Mouse (Mus musculus) hindbrain, embryonic 16.5 days (tissue): ENCODE results near the gene Olfr70. TPM values are rescaled to one million over a fixed set of nuclear protein-coding genes. Genes with fewer than 3 reads are reported as not detected.

Source experiments
- ATAC-seq: fragments of 200-750 bp; cut with Nextera tagmentation; 2 replicates; pipeline ENCODE4 v1.8.0; 2017; ENCODE audit warnings: moderate TSS enrichment, moderate library complexity
- H3K27ac ChIP-seq: fragments of 300-500 bp; sonication (generic); 2 replicates; pipeline ENCODE4 v1.5.1; 2014; ENCODE audit warnings: low read depth, mild to moderate bottlenecking, control low read depth, low read length, moderate library complexity
- H3K27me3 ChIP-seq: fragments of 300-500 bp; sonication (generic); replicated peaks from 2 replicates; pipeline ENCODE4 v1.6.1; 2014; ENCODE audit warnings: low read length; ENCODE audit not compliant: control insufficient read depth, insufficient read depth
- H3K36me3 ChIP-seq: fragments of 300-500 bp; sonication (generic); 2 replicates; pipeline ENCODE4 v1.6.1; 2014; ENCODE audit warnings: mild to moderate bottlenecking, low read length, moderate library complexity, mixed read lengths; ENCODE audit not compliant: control insufficient read depth, insufficient read depth
- H3K4me1 ChIP-seq: fragments of 300-500 bp; sonication (generic); 2 replicates; pipeline ENCODE4 v1.6.1; 2014; ENCODE audit warnings: low read depth, low read length; ENCODE audit not compliant: control insufficient read depth, insufficient read depth
- H3K4me2 ChIP-seq: fragments of 300-500 bp; sonication (generic); 2 replicates; pipeline ENCODE4 v1.6.1; 2014; ENCODE audit warnings: mild to moderate bottlenecking, low read length, control low read depth, moderate library complexity
- H3K4me3 ChIP-seq: fragments of 300-500 bp; sonication (generic); 2 replicates; pipeline ENCODE4 v1.5.1; 2014; ENCODE audit warnings: mild to moderate bottlenecking, low read length, control low read depth, moderate library complexity
- H3K9ac ChIP-seq: fragments of 300-500 bp; sonication (generic); 2 replicates; pipeline ENCODE4 v1.6.1; 2014; ENCODE audit warnings: low read depth, mild to moderate bottlenecking, control low read depth, low read length, moderate library complexity
- H3K9me3 ChIP-seq: fragments of 300-500 bp; sonication (generic); 2 replicates; pipeline ENCODE4 v1.6.1; 2014; ENCODE audit warnings: mild to moderate bottlenecking, low read length, moderate library complexity; ENCODE audit not compliant: control insufficient read depth
- WGBS: fragments of 180-500 bp; shearing (Covaris S2); extraction: QIAGEN DNeasy Blood & Tissue Kit; methylation state at CpG from one replicate; pipeline ENCODE4 v1.1.7; 2014; 5-methylcytosine and 5-hydroxymethylcytosine counted together
- polyA plus RNA-seq: library from polyadenylated mRNA; unstranded; fragments of >200 nt; fragmentation: Nextera tagmentation; extraction: Ambion mirVana; gene quantifications from 2 replicates; pipeline ENCODE4 v1.2.1, GENCODE M21; 2015

Olfr70 gene
- 0.06 TPM in 1 of 2 replicates, not detected in the other for polyA plus RNA-seq

DNA sequence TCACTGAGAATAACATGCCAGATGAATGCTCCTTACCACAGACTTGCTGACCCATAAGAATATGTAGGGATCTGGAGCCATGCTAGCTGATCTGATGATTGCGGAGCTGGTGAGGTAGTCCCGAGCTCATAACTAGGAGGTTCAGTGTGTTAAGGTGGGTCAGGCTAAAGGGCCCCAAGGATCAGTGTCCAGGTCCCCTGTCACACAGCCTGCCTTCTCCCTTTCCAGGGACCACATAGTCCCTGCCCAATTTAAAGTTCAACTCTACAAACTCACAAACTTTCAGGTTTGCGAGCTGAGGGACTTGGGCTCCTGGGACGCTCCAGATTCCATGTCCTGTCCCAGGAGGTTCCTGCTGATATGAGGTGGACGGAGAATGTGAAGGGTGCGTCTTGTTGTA is at the start of gene Olfr70:
Gene Olfr70, minus strand, starts transcription at position 101 of the 400 bp plus-strand sequence.
- ATAC-seq, result no peak
- Histone ChIP-seq H3K4me3 (no peak within 1 kb of the TSS), H3K9me3 (no peaks in the 10 kb centered on the region), H3K4me1 (no peaks in the 10 kb centered on the region), H3K9ac (no peak within 1 kb of the TSS), H3K27ac (no peak within 1 kb of the TSS), H3K36me3 (no peaks in the 10 kb centered on the region), H3K27me3 (no peaks in the 10 kb centered on the region; the same call in 1 of the 2 replicates), H3K4me2 (no peak within 1 kb of the TSS)
- WGBS, result 94% methylated on average over 6 of the region's 6 CpGs

DNA sequence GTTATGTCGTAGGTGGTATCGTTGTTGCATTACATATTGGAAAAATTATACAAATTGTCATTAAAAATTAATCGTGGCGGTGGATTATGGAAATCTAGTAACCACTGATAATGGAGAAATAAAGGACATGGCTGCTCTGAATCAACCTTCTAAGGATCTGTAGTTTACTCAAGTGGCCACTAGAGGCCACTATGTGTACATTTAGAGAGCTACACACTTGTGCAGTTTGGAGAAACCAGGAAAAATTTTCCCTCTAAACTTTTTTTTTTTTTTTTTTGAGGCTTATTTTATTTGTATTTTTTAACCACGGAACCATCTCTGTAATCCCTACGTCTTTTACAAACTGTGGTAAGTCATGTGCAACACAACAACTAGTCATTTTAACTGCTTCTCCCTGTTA is 44.6 kb upstream of the Olfr70 start:
- Histone ChIP-seq H3K9me3 (no peaks in the 10 kb centered on the region), H3K27ac (no peak overlapping the region), H3K4me1 (no peaks in the 10 kb centered on the region), H3K4me3 (no peak overlapping the region), H3K27me3 (no peaks in the 10 kb centered on the region), H3K4me2 (no peak overlapping the region), H3K36me3 (no peaks in the 10 kb centered on the region), H3K9ac (no peak overlapping the region)
- WGBS, result 21% methylated on average over 6 of the region's 6 CpGs
- ATAC-seq, result no peak

DNA sequence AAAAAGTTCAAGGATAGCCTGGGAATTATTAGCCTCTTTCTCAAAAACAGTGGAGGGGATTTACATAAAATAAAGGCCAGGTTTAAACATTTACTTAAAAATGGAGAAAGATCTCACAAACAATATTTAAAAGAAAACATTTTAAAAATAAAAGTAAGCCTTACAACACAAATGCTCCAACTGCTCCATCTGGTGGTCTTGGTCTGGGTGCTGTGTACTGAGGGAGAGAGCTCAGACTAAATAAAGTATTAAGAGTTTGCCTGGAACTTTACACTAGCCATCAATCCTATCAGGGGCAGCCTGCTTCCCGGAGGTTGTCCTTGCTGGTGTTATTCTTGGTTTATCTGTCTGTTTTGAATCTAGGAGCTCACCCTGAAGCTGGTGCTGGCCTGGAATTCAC is 42.5 kb upstream of the Olfr70 start:
- Histone ChIP-seq H3K36me3 (no peaks in the 10 kb centered on the region), H3K4me3 (no peak overlapping the region)
- 67% methylated on average over 1 of the region's 1 CpGs for WGBS

DNA sequence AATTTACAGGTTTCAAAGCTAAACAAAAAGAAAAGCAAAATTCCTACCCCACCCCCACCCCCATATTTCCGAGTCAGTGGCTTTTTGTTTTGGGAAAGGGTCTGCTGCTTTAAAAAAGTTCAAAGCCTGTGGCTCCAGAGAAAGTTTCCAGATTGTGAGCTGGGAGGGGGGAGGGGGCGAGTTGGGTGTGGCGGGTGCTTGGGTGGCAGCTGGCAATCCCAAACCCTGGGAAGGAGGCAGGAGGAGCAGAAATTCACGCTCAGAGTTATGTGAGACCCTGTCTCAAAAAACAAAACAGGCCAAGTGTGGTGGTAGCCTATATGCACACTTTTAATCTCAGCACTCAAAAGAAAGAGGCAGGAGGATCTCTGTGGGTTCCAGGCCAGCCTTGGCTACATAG is 42.0 kb upstream of the Olfr70 start:
- Histone ChIP-seq H3K4me2 (no peak overlapping the region), H3K4me1 (no peaks in the 10 kb centered on the region), H3K4me3 (no peak overlapping the region), H3K27ac (no peak overlapping the region), H3K27me3 (no peaks in the 10 kb centered on the region), H3K36me3 (no peaks in the 10 kb centered on the region), H3K9me3 (no peaks in the 10 kb centered on the region), H3K9ac (no peak overlapping the region)
- ATAC-seq, result no peak
- WGBS, result 28% methylated on average over 4 of the region's 4 CpGs

More for the DNA sequence above, 42.5 kb upstream of the Olfr70 start:
- H3K27ac ChIP-seq, result no peak overlapping the region
- H3K4me1 ChIP-seq, result no peaks in the 10 kb centered on the region
- no peak for ATAC-seq
- no peak overlapping the region for H3K9ac ChIP-seq
- no peaks in the 10 kb centered on the region for H3K27me3 ChIP-seq
- H3K4me2 ChIP-seq, result no peak overlapping the region
- H3K9me3 ChIP-seq, result no peaks in the 10 kb centered on the region

GRCm38 (mm10) chr4:43741526-43741925 is 40.9 kb upstream of the Olfr70 start:
- 75% methylated on average over 5 of the region's 5 CpGs for WGBS
- Histone ChIP-seq H3K4me1 (no peaks in the 10 kb centered on the region), H3K4me2 (no peak overlapping the region), H3K4me3 (no peak overlapping the region), H3K9ac (no peak overlapping the region), H3K36me3 (no peaks in the 10 kb centered on the region), H3K9me3 (no peaks in the 10 kb centered on the region), H3K27ac (no peak overlapping the region), H3K27me3 (no peaks in the 10 kb centered on the region)
- ATAC-seq, result no peak

- 80% methylated on average over 8 of the region's 8 CpGs for whole genome bisulfite sequencing
- Histone ChIP-seq H3K27me3 (no peaks in the 10 kb centered on the region), H3K9ac (no peak overlapping the region), H3K27ac (no peak overlapping the region), H3K4me2 (no peak overlapping the region), H3K4me3 (no peak overlapping the region), H3K9me3 (no peaks in the 10 kb centered on the region), H3K4me1 (no peaks in the 10 kb centered on the region), H3K36me3 (no peaks in the 10 kb centered on the region)
- ATAC-seq, result no peak
Measured at GRCm38 (mm10) chr4:43738989-43739674, 38.5 kb upstream of the Olfr70 start.

DNA sequence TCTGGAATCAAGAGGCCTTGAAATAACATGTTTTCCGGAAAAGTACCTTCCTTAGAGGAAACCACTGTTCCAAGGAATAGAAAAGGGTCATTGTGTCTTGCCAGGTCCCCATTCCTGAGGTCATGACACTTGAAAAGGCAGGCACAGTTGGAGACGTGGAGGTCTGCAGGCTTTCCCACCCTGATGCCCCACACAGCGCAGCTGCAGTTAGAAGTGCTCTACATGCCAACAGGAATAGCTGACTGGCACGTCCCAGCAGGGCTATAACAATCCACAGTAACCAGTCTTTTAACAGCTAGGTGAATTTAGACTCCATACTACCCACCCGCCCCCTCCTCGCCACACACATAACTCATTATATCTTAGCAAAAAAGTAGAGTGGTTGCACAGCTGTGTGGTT is 36.5 kb upstream of the Olfr70 start:
- ATAC-seq, result no peak
- Histone ChIP-seq H3K27me3 (no peaks in the 10 kb centered on the region), H3K36me3 (no peaks in the 10 kb centered on the region), H3K9me3 (no peaks in the 10 kb centered on the region), H3K4me3 (no peak overlapping the region), H3K27ac (no peak overlapping the region), H3K4me2 (no peak overlapping the region), H3K4me1 (no peaks in the 10 kb centered on the region), H3K9ac (no peak overlapping the region)
- 68% methylated on average over 6 of the region's 6 CpGs for WGBS

- no peak overlapping the region for H3K27ac ChIP-seq
- no peaks in the 10 kb centered on the region for H3K27me3 ChIP-seq
- H3K36me3 ChIP-seq, result no peaks in the 10 kb centered on the region
- 83% methylated on average over 5 of the region's 5 CpGs for WGBS
- no peak overlapping the region for H3K9ac ChIP-seq
- H3K9me3 ChIP-seq, result no peaks in the 10 kb centered on the region
- no peak overlapping the region for H3K4me3 ChIP-seq
- no peak overlapping the region for H3K4me2 ChIP-seq
- no peaks in the 10 kb centered on the region for H3K4me1 ChIP-seq
- no peak for ATAC-seq
Measured at GRCm38 (mm10) chr4:43733186-43733585, 32.6 kb upstream of the Olfr70 start.

DNA sequence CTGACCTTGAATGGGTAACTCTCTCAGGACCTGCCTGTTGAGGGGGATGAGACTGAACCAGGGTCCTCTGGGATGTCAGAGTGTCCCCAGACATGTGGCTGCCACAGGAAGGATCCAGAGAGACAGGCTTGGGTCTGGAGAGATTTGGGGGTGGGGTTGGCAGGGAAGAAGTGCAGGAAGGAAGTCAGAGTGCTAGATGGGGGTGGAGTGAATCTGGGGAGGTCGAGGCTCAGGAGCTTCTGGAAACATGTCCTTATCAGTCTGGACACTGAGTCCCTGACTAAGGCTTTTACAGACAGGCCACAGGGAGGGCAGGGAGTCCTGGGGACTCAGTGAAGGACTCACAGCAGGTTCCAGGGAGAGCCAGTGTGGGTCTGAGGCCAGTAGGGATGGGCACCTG is 31.6 kb upstream of the Olfr70 start:
- no peaks in the 10 kb centered on the region for H3K36me3 ChIP-seq
- 27% methylated on average over 1 of the region's 1 CpGs for whole genome bisulfite sequencing
- H3K4me1 ChIP-seq, result no peaks in the 10 kb centered on the region
- ATAC-seq, result no peak
- H3K9me3 ChIP-seq, result no peaks in the 10 kb centered on the region
- no peak overlapping the region for H3K4me3 ChIP-seq
- no peak overlapping the region for H3K4me2 ChIP-seq
- H3K9ac ChIP-seq, result no peak overlapping the region
- H3K27me3 ChIP-seq, result no peaks in the 10 kb centered on the region
- H3K27ac ChIP-seq, result no peak overlapping the region
